Mouse (Mus musculus): ENCODE results near the gene D930007J09Rik. TPM values are rescaled to one million over a fixed set of nuclear protein-coding genes. Genes with fewer than 3 reads are reported as not detected.

D930007J09Rik gene
- polyA plus RNA-seq (2015; fragmentation: Nextera tagmentation; extraction: Ambion mirVana) = not detected in 2 replicates

- peak within 1 kb of the TSS; percentile 70 for H3K4me2 ChIP-seq
- ATAC-seq (ENCODE audit: low FRiP score) = peak; percentile 21
- H3K4me1 ChIP-seq (replicated peaks) = peaks cover 35% of the 10 kb centered on the region
Measured at GRCm38 (mm10) chr13:32802259-32803081, at the start of gene D930007J09Rik. Gene D930007J09Rik, minus strand, starts transcription at chr13:32802849.

GRCm38 (mm10) chr13:32851967-32852366, 49.3 kb upstream of the D930007J09Rik start:
- no peak overlapping the region for H3K4me3 ChIP-seq
- 12% methylated on average over 7 of the region's 7 CpGs for WGBS
- no peaks in the 10 kb centered on the region for H3K36me3 ChIP-seq
- no peaks in the 10 kb centered on the region for H3K4me1 ChIP-seq (replicated peaks)
- no peak overlapping the region for H3K9ac ChIP-seq
- no peak overlapping the region for H3K4me2 ChIP-seq
- ATAC-seq (ENCODE audit: low FRiP score) = peak; percentile 76; the same call in 1 of the 2 replicates
- H3K27ac ChIP-seq = no peak overlapping the region
- H3K27me3 ChIP-seq = no peaks in the 10 kb centered on the region
- H3K9me3 ChIP-seq = no peaks in the 10 kb centered on the region

More at GRCm38 (mm10) chr13:32802259-32803081, at the start of gene D930007J09Rik:
- Histone ChIP-seq H3K36me3 (peaks cover 13% of the 10 kb centered on the region), H3K4me3 (peak within 1 kb of the TSS; percentile 74), H3K9ac (peak within 1 kb of the TSS; percentile 93), H3K9me3 (no peaks in the 10 kb centered on the region), H3K27me3 (no peaks in the 10 kb centered on the region), H3K27ac (peak within 1 kb of the TSS; percentile 92)
- WGBS = under 1% methylated on average over 94 of the region's 95 CpGs

GRCm38 (mm10) chr13:32850668-32851404, 48.2 kb upstream of the D930007J09Rik start, which contains the start of gene Serpinb1a:
Gene Serpinb1a, minus strand, starts transcription at chr13:32851185.
- Histone ChIP-seq H3K9ac (no peak within 1 kb of the TSS), H3K27me3 (no peaks in the 10 kb centered on the region), H3K9me3 (no peaks in the 10 kb centered on the region), H3K4me2 (no peak within 1 kb of the TSS), H3K4me1 (replicated peaks) (no peaks in the 10 kb centered on the region), H3K4me3 (no peak within 1 kb of the TSS), H3K27ac (no peak within 1 kb of the TSS), H3K36me3 (no peaks in the 10 kb centered on the region)
- 69% methylated on average over 10 of the region's 10 CpGs for WGBS
- ATAC-seq (ENCODE audit: low FRiP score) = no peak

- 53% methylated on average over 1 of the region's 1 CpGs for WGBS
- Histone ChIP-seq H3K36me3 (no peaks in the 10 kb centered on the region), H3K4me3 (no peak overlapping the region), H3K4me1 (replicated peaks) (no peaks in the 10 kb centered on the region), H3K9ac (no peak overlapping the region), H3K27me3 (no peaks in the 10 kb centered on the region), H3K27ac (no peak overlapping the region), H3K4me2 (no peak overlapping the region), H3K9me3 (no peaks in the 10 kb centered on the region)
- no peak for ATAC-seq (ENCODE audit: low FRiP score)
Measured at GRCm38 (mm10) chr13:32850156-32850555, 47.5 kb upstream of the D930007J09Rik start.

- Histone ChIP-seq H3K27ac (no peak overlapping the region), H3K4me3 (no peak overlapping the region), H3K27me3 (no peaks in the 10 kb centered on the region), H3K4me2 (no peak overlapping the region), H3K9ac (no peak overlapping the region), H3K9me3 (no peaks in the 10 kb centered on the region), H3K36me3 (no peaks in the 10 kb centered on the region), H3K4me1 (replicated peaks) (no peaks in the 10 kb centered on the region)
- no peak for ATAC-seq (ENCODE audit: low FRiP score)
Measured at GRCm38 (mm10) chr13:32849531-32850123, 47.0 kb upstream of the D930007J09Rik start.

- Histone ChIP-seq H3K9ac (no peak overlapping the region), H3K36me3 (no peaks in the 10 kb centered on the region), H3K27ac (no peak overlapping the region), H3K4me3 (no peak overlapping the region), H3K4me1 (replicated peaks) (no peaks in the 10 kb centered on the region), H3K27me3 (no peaks in the 10 kb centered on the region), H3K4me2 (no peak overlapping the region), H3K9me3 (no peaks in the 10 kb centered on the region)
- WGBS = 77% methylated on average over 4 of the region's 4 CpGs
- no peak for ATAC-seq (ENCODE audit: low FRiP score)
Measured at GRCm38 (mm10) chr13:32849092-32849491, 46.4 kb upstream of the D930007J09Rik start.

GRCm38 (mm10) chr13:32846221-32846620, 43.6 kb upstream of the D930007J09Rik start:
- no peak for ATAC-seq (ENCODE audit: low FRiP score)
- no peaks in the 10 kb centered on the region for H3K9me3 ChIP-seq

GRCm38 (mm10) chr13:32841349-32841748, 38.7 kb upstream of the D930007J09Rik start:
- Histone ChIP-seq H3K4me3 (no peak overlapping the region), H3K9ac (no peak overlapping the region), H3K4me1 (replicated peaks) (no peaks in the 10 kb centered on the region), H3K27me3 (no peaks in the 10 kb centered on the region), H3K27ac (no peak overlapping the region), H3K36me3 (no peaks in the 10 kb centered on the region), H3K4me2 (no peak overlapping the region), H3K9me3 (no peaks in the 10 kb centered on the region)
- no peak for ATAC-seq (ENCODE audit: low FRiP score)
- WGBS = 86% methylated on average over 3 of the region's 3 CpGs

More at GRCm38 (mm10) chr13:32846221-32846620, 43.6 kb upstream of the D930007J09Rik start:
- Histone ChIP-seq H3K27me3 (no peaks in the 10 kb centered on the region), H3K27ac (no peak overlapping the region), H3K4me2 (no peak overlapping the region), H3K9ac (no peak overlapping the region), H3K36me3 (no peaks in the 10 kb centered on the region), H3K4me3 (no peak overlapping the region), H3K4me1 (replicated peaks) (no peaks in the 10 kb centered on the region)

GRCm38 (mm10) chr13:32839314-32839713, 36.7 kb upstream of the D930007J09Rik start:
- no peak overlapping the region for H3K4me2 ChIP-seq
- H3K9ac ChIP-seq = no peak overlapping the region
- H3K4me1 ChIP-seq (replicated peaks) = no peaks in the 10 kb centered on the region
- H3K36me3 ChIP-seq = no peaks in the 10 kb centered on the region
- WGBS = 53% methylated on average over 1 of the region's 1 CpGs
- H3K4me3 ChIP-seq = no peak overlapping the region
- no peaks in the 10 kb centered on the region for H3K27me3 ChIP-seq
- H3K9me3 ChIP-seq = no peaks in the 10 kb centered on the region
- H3K27ac ChIP-seq = no peak overlapping the region
- ATAC-seq (ENCODE audit: low FRiP score) = no peak

GRCm38 (mm10) chr13:32834513-32834912, 31.9 kb upstream of the D930007J09Rik start:
- Histone ChIP-seq H3K4me2 (no peak overlapping the region), H3K9ac (no peak overlapping the region), H3K4me3 (no peak overlapping the region), H3K27ac (no peak overlapping the region), H3K36me3 (no peaks in the 10 kb centered on the region), H3K4me1 (replicated peaks) (no peaks in the 10 kb centered on the region; the same call in 1 of the 2 replicates), H3K9me3 (no peaks in the 10 kb centered on the region), H3K27me3 (no peaks in the 10 kb centered on the region)
- WGBS = 97% methylated on average over 5 of the region's 5 CpGs
- no peak for ATAC-seq (ENCODE audit: low FRiP score)

- no peaks in the 10 kb centered on the region for H3K9me3 ChIP-seq
- H3K27me3 ChIP-seq = no peaks in the 10 kb centered on the region
- H3K4me3 ChIP-seq = no peak overlapping the region
- no peak overlapping the region for H3K27ac ChIP-seq
- ATAC-seq (ENCODE audit: low FRiP score) = no peak
- no peak overlapping the region for H3K4me2 ChIP-seq
- H3K36me3 ChIP-seq = no peaks in the 10 kb centered on the region
- H3K9ac ChIP-seq = no peak overlapping the region
- 72% methylated on average over 6 of the region's 6 CpGs for WGBS
- no peaks in the 10 kb centered on the region; the same call in 1 of the 2 replicates for H3K4me1 ChIP-seq (replicated peaks)
Measured at GRCm38 (mm10) chr13:32833237-32833636, 30.6 kb upstream of the D930007J09Rik start.

- ATAC-seq (ENCODE audit: low FRiP score) = no peak
- no peaks in the 10 kb centered on the region for H3K9me3 ChIP-seq
- no peak overlapping the region for H3K27ac ChIP-seq
- H3K36me3 ChIP-seq = no peaks in the 10 kb centered on the region
- H3K4me1 ChIP-seq (replicated peaks) = no peaks in the 10 kb centered on the region; the same call in 1 of the 2 replicates
- H3K4me2 ChIP-seq = no peak overlapping the region
- no peak overlapping the region for H3K9ac ChIP-seq
- H3K27me3 ChIP-seq = no peaks in the 10 kb centered on the region
- 76% methylated on average over 3 of the region's 3 CpGs for WGBS
- H3K4me3 ChIP-seq = no peak overlapping the region
Measured at GRCm38 (mm10) chr13:32832776-32833175, 30.1 kb upstream of the D930007J09Rik start.
